Mouse (Mus musculus) limb, embryonic 14.5 days (tissue): ENCODE measurements at regions not wholly inside any gene's neighbourhood (a gene's known extent, or its start where the extent isn't known, plus 50 kb on each side); places are given as distances from the start of the nearest gene placed in this dataset.

Experiments
- ATAC-seq: fragments of 200-750 bp; cut with Nextera tagmentation; 2 replicates; pipeline ENCODE4 v1.8.0; 2017; ENCODE audit warnings: low read depth, moderate number of reproducible peaks, moderate TSS enrichment; ENCODE audit not compliant: low FRiP score
- DNase-seq: peaks from one replicate; pipeline ENCODE4 v3.0.0-alpha.2; 2015; ENCODE audit warnings: low spot score
- H3K27ac ChIP-seq: fragments of 300-500 bp; sonication (generic); replicated peaks from 2 replicates; pipeline ENCODE4 v1.5.1; 2014; ENCODE audit warnings: low read depth, mild to moderate bottlenecking, low read length, moderate library complexity, mixed read lengths
- H3K27me3 ChIP-seq: fragments of 300-500 bp; sonication (generic); 2 replicates; pipeline ENCODE4 v1.6.1; 2014; ENCODE audit warnings: low read length, mixed read lengths; ENCODE audit not compliant: control insufficient read depth, insufficient read depth
- H3K36me3 ChIP-seq: fragments of 300-500 bp; sonication (generic); 2 replicates; pipeline ENCODE4 v1.6.1; 2014; ENCODE audit warnings: mild to moderate bottlenecking, low read length, moderate library complexity, mixed read lengths; ENCODE audit not compliant: control insufficient read depth, insufficient read depth
- H3K4me1 ChIP-seq: fragments of 300-500 bp; sonication (generic); 2 replicates; pipeline ENCODE4 v1.6.1; 2014; ENCODE audit warnings: antibody characterized with exemption, low read length, mixed read lengths; ENCODE audit not compliant: control insufficient read depth, insufficient read depth
- H3K4me2 ChIP-seq: fragments of 300-500 bp; sonication (generic); replicated peaks from 2 replicates; pipeline ENCODE4 v1.6.1; 2014; ENCODE audit warnings: low read depth, mild to moderate bottlenecking, low read length, moderate library complexity; ENCODE audit not compliant: severe bottlenecking
- H3K4me3 ChIP-seq: fragments of 300-500 bp; sonication (generic); replicated peaks from 2 replicates; pipeline ENCODE4 v1.5.1; 2014; ENCODE audit warnings: low read length
- H3K9ac ChIP-seq: fragments of 300-500 bp; sonication (generic); 2 replicates; pipeline ENCODE4 v1.6.1; 2014; ENCODE audit warnings: mild to moderate bottlenecking, low read depth, low read length, moderate library complexity; ENCODE audit not compliant: severe bottlenecking
- H3K9me3 ChIP-seq: fragments of 300-500 bp; sonication (generic); 2 replicates; pipeline ENCODE4 v1.6.1; 2016; ENCODE audit warnings: low read length; ENCODE audit not compliant: control insufficient read depth
- POLR2A ChIP-seq: fragments of 200-500 bp; IDR thresholded peaks from 2 replicates; pipeline ENCODE4 v1.8.0; 2012; ENCODE audit warnings: inconsistent platforms, mild to moderate bottlenecking, moderate library complexity, borderline replicate concordance; ENCODE audit not compliant: insufficient read depth, insufficient read length; ENCODE audit errors: extremely low read depth
- WGBS: fragments of 180-500 bp; shearing (Covaris S2); extraction: QIAGEN DNeasy Blood & Tissue Kit; methylation state at CpG from one replicate; pipeline ENCODE4 v1.1.7; 2014; 5-methylcytosine and 5-hydroxymethylcytosine counted together

DNA sequence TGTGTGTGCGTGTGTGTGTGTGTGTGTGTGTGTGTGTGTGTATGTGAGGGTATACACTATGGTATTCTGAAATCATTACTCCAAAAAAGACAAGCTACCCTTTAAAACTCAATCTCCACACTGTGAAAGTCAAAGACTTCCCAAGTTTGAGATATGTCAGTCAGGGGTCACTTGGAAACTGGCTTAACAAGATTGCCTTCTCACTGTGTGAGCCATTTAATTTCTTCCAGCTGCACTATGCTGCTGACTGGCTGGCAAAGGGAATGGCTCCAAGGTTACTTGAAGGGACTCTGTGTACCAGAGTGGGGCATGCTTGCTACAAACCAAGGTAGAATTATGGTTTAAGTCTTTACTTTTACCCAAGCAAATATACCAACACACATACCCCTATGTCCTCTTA, 2826.1 kb upstream of the 5930422O12Rik start:
- Histone ChIP-seq H3K36me3 (no peaks in the 10 kb centered on the region), H3K9ac (no peak overlapping the region), H3K27ac (no peak overlapping the region), H3K27me3 (no peaks in the 10 kb centered on the region), H3K9me3 (no peaks in the 10 kb centered on the region), H3K4me2 (no peak overlapping the region), H3K4me1 (no peaks in the 10 kb centered on the region), H3K4me3 (no peak overlapping the region)
- ATAC-seq (no peak), DNase-seq (no peak)
- TF ChIP-seq POLR2A = no peak
- WGBS = no CpG with 5 or more reads among the region's 1 CpGs

DNA sequence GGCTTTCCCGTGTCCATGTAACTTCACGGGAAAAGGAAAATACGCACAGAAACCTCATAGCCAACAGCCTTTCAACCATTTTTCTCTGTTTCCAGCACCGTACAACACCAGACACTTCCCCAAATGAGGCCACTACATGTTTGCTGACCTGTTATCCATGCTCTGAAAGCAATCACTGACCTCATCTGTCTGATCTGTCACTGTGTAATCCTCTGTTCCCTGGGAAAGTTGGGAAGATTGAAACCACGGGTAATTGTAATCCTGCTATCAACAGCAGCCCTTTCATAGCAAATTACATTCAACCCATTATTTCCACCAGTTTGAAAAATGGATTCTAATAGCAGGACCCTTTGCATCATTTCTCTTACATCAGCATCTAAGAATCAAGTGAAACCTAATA, 2798.2 kb upstream of the 5930422O12Rik start:
- DNase-seq (no peak), ATAC-seq (no peak)
- H3K4me1 ChIP-seq = no peaks in the 10 kb centered on the region
- H3K9me3 ChIP-seq = no peaks in the 10 kb centered on the region
- no peak overlapping the region for H3K9ac ChIP-seq
- 82% methylated on average over 5 of the region's 5 CpGs for WGBS
- no peaks in the 10 kb centered on the region for H3K27me3 ChIP-seq
- H3K4me3 ChIP-seq = no peak overlapping the region
- H3K36me3 ChIP-seq = no peaks in the 10 kb centered on the region
- no peak overlapping the region for H3K27ac ChIP-seq
- TF ChIP-seq POLR2A = no peak
- H3K4me2 ChIP-seq = no peak overlapping the region

DNA sequence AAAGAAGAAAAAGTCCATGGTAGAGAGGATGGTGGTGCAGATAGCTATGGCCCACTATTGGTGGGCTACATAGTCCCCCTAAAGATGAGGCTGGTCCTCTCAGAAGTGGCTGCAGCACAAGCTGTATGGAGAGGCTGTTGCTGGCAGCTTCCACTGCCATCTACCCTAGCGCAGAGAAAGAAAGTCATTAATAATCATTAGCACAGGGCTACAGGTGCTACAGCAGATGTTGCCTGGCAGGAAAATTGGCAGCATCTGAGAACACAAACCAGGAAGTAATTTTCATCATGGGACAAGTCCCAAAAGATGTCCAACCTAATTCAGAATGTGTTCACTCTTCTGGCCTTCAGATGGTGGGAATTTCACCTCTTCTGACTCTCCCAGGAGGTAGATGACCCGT, 2791.7 kb upstream of the 5930422O12Rik start:
- Histone ChIP-seq H3K9ac (no peak overlapping the region), H3K27me3 (no peaks in the 10 kb centered on the region), H3K4me1 (no peaks in the 10 kb centered on the region), H3K9me3 (no peaks in the 10 kb centered on the region), H3K4me2 (no peak overlapping the region), H3K27ac (no peak overlapping the region), H3K4me3 (no peak overlapping the region), H3K36me3 (no peaks in the 10 kb centered on the region)
- no peak for ATAC-seq
- TF ChIP-seq POLR2A = no peak
- 77% methylated on average over 2 of the region's 2 CpGs for WGBS
- no peak for DNase-seq

DNA sequence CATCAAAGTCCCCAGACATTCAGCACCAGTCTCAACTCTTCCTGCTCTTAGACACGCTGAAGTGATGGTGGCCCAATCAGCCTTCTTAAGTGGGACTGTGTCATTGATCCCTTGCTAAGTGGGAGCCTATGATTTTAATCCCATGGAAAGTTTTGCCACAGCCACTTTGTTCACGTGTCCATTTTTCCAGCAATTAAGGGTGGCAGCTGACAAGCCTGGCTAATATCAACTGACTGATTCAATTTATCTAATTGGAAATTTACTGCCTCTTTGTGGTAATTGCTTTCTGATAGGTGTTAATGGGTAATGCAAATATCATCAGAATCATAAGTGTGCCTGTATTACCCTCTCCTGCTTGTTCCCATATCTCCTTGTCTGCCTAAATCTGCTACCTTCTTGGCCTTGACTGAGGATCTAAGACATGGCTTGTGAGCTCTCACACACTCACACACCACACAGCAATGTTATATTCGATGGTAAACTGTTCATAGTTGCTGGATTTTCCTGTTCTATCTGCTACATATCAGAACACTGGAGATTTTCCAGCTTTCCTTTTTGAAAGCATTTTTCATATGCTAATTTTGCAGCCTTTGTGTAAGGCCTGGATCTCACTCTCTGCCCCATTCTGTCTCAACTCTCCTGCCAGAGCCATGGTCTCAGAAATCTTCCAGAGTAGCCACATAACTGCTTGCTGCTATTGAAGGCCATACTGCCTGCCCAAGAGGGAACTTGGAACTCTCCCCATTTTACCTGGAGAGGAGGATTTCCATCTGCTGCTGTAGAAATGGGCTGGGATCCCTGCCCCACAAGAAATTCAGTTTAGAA, 2785.4 kb upstream of the 5930422O12Rik start:
- DNase-seq (no peak), ATAC-seq (no peak)
- no peaks in the 10 kb centered on the region for H3K9me3 ChIP-seq
- H3K27me3 ChIP-seq = no peaks in the 10 kb centered on the region
- no peak overlapping the region for H3K4me2 ChIP-seq
- 52% methylated on average over 3 of the region's 3 CpGs for WGBS
- H3K27ac ChIP-seq = no peak overlapping the region
- H3K4me3 ChIP-seq = no peak overlapping the region
- H3K9ac ChIP-seq = no peak overlapping the region
- H3K36me3 ChIP-seq = no peaks in the 10 kb centered on the region
- TF ChIP-seq POLR2A = no peak
- H3K4me1 ChIP-seq = no peaks in the 10 kb centered on the region

DNA sequence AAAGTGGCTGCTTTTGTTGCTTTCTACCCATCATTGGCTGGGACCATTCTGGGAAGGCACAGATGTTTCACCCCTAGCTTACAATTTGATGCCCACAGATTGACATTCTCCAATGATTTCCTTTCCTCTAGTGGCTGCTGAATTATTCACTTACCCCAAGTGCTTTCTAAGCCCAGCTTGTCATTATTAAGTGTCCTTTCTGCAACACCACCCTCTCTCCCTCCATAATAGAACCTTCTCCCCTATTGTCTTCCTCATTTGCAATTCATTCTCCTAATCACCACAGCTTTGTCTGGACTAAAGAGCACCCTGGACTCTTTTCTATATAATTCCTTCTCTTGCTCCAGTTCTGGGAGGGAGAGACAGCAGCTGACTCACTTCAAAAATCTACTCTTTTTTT, 2780.0 kb upstream of the 5930422O12Rik start:
- no peak for DNase-seq
- Histone ChIP-seq H3K36me3 (no peaks in the 10 kb centered on the region), H3K27ac (no peak overlapping the region), H3K27me3 (no peaks in the 10 kb centered on the region), H3K9ac (no peak overlapping the region), H3K4me2 (no peak overlapping the region), H3K9me3 (no peaks in the 10 kb centered on the region), H3K4me3 (no peak overlapping the region), H3K4me1 (no peaks in the 10 kb centered on the region)
- no peak for ATAC-seq
- TF ChIP-seq POLR2A = no peak
